Mouse (Mus musculus): ENCODE data around the gene Gprc5b.

The Gprc5b gene

GRCm38 (mm10) chr7:118990282-118990681 is 4.7 kb downstream of the Gprc5b start:
- DNase-seq (ENCODE audit: low read depth in 2 of 2, low spot score in 2 of 2) = no peak

GRCm38 (mm10) chr7:118989275-118989856 is 5.6 kb downstream of the Gprc5b start:
- DNase-seq (ENCODE audit: low read depth in 2 of 2, low spot score in 2 of 2) = no peak

DNA sequence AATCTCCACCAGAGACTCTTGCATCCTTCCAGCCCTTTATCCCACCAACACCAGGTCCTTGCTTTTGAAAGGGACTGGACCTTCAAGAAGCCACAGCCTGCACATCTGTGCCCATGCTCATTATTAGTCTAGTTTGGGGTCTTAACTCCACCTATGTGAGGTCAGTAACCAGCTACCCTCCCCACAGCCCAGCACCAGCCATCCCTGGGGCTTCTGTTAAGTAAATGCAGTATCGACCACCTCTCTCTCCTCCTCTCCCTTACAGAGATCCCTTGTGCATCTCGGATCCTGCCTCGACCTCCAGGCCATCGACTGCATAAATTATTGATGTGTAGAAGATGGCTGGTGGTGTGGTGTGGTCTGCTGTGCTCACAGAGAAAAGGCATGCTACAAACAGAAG is 8.6 kb downstream of the Gprc5b start:
- no peak for DNase-seq (ENCODE audit: low read depth in 2 of 2, low spot score in 2 of 2)

- no peak for DNase-seq (ENCODE audit: low read depth in 2 of 2, low spot score in 2 of 2)
These were observed 9.2 kb downstream of the Gprc5b start for GRCm38 (mm10) chr7:118985786-118986185.

GRCm38 (mm10) chr7:118983961-118984360 is 11.1 kb downstream of the Gprc5b start:
- DNase-seq (ENCODE audit: low read depth in 2 of 2, low spot score in 2 of 2) = no peak

DNA sequence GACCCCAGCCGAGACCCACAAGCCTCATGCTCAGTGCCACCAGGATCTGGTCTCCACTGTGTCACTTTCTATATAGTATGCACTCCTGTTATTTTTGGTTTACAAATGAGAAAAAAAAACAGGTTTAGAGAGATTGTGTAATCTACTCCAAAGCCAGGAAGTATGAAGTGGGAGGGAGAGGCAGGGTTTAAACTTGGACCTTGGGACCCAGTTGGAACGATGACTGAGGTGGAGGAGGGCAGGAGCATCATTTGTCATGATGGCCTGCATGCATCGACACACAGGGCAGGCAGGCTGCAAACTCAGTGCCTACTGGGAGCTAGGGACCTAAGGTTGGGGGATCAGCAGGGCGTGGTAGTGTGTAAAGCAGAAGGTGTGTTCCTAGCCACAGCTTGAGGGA is 12.4 kb downstream of the Gprc5b start:
- DNase-seq (ENCODE audit: low read depth in 2 of 2, low spot score in 2 of 2) = no peak

DNA sequence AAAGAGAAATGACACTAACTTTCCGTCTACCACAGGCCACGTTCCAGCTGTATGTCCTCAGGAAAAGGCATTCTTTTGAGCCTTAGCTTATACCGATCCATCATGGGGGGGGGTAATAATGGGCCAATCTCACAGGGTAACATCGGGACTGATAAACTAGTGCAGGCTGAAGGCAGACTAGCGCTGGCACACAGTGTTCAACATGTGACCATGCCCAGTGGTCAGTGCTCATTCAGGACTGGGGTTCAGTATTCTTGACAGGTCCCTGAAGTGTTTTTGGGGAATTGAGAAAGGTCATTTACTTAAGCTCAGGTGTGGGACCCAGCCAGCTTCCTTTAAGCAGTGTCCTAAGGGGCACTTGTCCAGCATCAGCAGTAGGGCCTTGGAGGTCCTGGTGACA is 13.2 kb downstream of the Gprc5b start:
- DNase-seq (ENCODE audit: low read depth in 2 of 2, low spot score in 2 of 2) = no peak

DNA sequence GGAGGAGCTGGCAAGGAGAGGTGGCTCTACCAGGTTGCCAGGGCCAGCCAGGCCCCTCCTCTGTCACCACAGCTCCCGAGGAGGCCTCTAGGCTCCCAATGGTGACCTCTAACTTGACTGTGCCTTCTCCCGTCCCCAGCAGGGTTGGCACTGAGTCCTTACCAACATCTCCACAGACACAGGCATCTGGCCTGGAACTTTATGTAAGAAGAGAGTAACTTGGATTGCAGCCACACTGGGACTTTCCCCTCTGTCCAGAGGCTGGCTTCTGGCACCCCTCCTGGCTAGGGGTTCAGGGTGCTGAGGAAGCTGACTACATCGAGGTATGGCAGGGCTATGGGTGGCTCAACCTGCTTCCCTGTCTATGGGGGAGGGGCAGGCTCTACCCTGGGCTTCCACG is 13.7 kb downstream of the Gprc5b start:
- no peak for DNase-seq (ENCODE audit: low read depth in 2 of 2, low spot score in 2 of 2)

- DNase-seq (ENCODE audit: low read depth in 2 of 2, low spot score in 2 of 2) = no peak
These were observed 15.3 kb downstream of the Gprc5b start for GRCm38 (mm10) chr7:118979708-118980107.

- DNase-seq (ENCODE audit: low read depth in 2 of 2, low spot score in 2 of 2) = no peak
These were observed 15.9 kb downstream of the Gprc5b start for GRCm38 (mm10) chr7:118979121-118979520.

- no peak for DNase-seq (ENCODE audit: low read depth in 2 of 2, low spot score in 2 of 2)
These were observed 17.9 kb downstream of the Gprc5b start for GRCm38 (mm10) chr7:118977167-118977543.

- DNase-seq (ENCODE audit: low read depth in 2 of 2, low spot score in 2 of 2) = peak in 1 of 2 experiments; percentile 21
These were observed 18.4 kb downstream of the Gprc5b start for GRCm38 (mm10) chr7:118976414-118977166.

- DNase-seq (ENCODE audit: low read depth in 2 of 2, low spot score in 2 of 2) = no peak
These were observed 19.2 kb downstream of the Gprc5b start for GRCm38 (mm10) chr7:118975837-118976236.

DNA sequence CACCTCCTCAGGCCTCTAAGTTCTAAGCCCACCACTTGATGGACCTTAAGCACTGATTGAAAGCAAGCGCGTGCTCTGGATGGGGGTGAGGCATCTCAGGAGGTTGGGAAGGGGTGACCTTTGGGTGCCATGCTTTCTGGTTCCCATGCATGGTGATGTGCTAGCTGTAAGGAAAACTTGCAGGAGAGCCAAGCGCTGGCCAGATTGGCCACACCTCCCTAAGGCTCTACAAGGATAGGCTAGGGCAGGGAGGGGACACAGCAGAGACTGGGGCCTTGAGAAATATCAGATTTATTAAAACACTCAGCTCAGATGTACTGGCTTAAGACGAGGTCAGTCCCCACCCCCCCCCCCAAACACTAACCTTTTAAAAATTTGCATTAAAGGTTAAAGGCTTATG is 21.6 kb downstream of the Gprc5b start:
- no peak for DNase-seq (ENCODE audit: low read depth in 2 of 2, low spot score in 2 of 2)

DNA sequence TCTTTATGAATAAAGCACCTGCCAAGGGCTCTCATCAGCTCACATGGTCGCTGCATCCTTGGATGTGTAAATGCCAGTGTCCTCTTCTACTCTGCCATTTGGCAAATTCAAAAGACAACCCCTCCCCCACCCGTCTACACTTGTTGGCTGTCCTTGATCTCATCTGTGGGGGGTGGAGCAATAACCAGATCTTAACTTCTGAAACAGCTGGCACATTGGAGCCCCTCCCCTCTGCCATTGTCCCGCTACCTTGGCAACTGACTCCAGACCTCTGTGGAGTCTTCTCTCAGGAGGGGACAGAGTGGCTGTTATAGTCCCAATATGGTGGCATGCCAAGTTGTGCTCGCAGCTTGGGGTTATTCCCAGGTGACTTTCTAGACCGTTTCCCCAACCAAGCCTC is 22.7 kb downstream of the Gprc5b start:
- DNase-seq (ENCODE audit: low read depth in 2 of 2, low spot score in 2 of 2) = no peak

DNA sequence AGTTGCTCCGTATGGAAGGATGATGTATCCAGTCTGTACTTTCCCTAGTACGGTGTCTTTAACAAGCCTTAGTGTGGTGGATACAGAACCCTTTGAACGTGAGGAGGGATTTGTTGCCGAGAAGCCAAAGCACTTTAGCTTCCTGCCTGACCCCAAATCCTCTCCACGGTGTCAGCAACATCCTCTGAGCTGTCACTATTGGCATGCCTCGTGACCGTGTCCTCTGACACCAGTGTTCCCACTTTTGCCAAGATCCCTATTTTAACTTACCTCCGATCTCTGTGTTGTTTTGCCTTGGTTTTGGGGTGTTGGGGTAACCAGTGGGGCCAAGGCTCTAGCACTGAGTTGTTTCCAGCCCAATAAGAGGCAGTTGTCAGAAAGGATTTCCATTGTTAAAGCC is 23.5 kb downstream of the Gprc5b start:
- no peak for DNase-seq (ENCODE audit: low read depth in 2 of 2, low spot score in 2 of 2)

DNA sequence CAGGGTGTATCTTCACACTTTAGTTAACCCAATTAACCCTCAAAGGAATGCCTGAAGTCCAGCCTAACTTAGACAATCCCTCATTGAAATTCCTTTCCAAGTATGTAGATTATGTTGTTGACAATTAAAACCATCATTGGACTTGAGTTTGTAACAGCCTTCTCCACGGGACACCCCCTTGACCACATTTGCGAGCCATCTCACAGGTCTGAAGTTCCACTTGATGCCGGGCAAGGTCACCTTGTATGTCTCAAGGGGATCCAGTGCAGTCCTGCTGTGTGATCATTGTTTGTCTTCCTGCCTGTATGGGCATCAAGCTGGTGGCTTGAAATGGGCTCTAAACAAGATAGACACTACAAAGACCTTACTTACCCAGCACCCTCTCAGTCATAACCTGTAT is 26.1 kb downstream of the Gprc5b start:
- DNase-seq (ENCODE audit: low read depth in 2 of 2, low spot score in 2 of 2) = no peak

DNA sequence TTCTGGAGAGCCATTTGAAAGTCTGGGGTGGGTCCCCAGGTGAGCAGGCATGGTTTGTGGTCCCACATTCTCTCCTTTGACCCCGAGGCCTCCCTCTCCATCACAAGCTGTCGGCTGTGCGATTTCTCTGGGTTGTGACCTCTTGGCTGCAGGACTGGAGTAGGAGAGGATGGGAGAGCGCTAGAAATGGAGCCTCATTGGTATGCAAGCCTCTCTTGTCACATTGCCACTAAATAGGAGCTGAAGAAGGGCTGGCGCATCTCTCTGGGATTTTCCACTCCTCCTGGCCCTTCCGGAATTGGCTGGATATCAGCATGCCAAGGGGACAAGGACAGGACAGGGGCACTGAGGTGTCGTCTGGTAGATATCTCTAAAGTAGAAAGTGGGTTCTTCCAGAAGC is 29.8 kb downstream of the Gprc5b start:
- DNase-seq (ENCODE audit: low read depth in 2 of 2, low spot score in 2 of 2) = no peak

DNA sequence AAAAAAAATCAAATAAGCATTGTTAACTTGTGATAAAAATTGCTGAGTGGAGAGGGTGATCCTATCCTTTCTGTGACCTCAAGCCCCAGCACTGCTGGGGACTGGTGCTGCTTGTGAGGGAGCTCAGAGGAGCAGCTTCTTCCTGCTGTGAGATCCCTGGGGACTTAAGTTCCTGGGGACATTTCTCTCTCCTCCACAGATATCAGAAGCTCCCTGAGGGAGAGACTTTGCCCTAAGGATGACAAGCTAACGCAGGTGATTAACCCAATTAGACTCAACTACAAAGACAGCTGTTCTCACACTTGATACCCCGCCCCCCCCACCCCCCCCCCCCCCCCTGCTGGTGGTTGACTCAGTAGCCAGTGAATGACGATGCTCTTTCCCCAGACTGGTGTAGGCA is 30.2 kb downstream of the Gprc5b start:
- no peak for DNase-seq (ENCODE audit: low read depth in 2 of 2, low spot score in 2 of 2)

DNA sequence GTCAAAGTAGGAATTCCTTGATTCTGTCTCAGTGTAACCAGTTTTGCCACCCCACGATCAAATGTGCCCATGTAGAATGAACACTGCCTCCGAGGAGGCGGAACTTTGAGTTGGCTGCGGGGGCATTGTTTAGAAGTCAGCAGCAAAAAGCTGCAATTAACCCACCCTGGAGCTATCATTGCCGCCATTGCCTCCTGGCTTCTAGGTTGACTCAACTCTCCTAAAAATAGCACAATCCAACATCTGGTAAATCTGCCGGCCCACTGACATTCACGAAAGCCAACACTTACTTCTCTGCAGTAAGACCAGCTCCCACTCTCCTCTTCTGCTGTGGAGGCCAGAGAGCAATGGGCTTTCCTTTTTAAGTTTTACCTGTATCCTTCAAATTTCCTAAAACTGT is 35.8 kb downstream of the Gprc5b start:
- DNase-seq (ENCODE audit: low read depth in 2 of 2, low spot score in 2 of 2) = no peak

DNA sequence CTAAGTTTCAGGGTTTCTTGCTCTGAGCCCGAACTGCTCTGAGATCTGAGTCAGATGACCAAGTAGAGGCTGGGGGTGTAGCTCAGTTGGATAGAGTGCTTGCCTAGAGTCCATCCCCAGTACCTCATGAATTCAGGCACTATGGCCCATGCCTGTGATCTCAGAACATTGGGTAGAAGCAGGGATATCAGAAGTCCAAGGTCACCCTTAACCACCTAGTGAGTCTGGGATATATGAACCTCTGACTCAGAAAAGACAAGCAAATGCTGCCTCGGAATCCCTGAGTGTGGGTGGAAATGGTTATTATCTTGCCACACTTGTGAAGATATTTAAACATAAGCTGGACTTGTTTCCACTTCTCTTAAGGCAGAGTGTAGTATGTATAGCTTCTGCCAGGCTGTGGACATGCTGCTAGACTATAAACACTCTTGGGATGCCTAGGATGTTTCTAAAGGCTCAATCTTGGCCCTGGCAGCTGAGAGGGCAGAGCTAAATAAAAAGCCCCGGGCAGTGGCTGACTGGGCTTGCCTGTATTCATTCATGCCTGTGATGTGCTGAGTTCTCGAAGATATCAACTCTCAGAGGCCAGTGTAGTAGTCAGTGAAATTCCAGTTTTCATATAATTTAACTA is 38.3 kb downstream of the Gprc5b start:
- no peak for DNase-seq (ENCODE audit: low read depth in 2 of 2, low spot score in 2 of 2)

DNA sequence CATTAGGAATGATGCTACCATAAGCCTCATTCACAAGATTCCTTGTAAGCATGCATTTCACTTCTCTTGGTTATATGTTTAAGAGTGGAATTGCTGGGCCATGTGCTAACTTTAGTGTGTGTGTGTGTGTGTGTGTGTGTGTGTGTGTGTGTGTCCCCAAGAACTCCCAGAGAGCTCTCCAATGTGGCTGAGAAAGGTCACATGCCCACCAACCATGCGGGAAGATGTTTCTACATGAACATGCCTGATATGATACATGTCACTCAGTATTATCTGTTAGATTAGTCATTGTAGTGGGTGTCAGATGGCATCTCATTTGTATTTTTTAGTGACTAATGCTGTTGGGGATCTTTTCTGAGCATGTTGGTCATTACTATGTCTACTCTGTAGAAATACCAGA is 40.0 kb downstream of the Gprc5b start:
- DNase-seq (ENCODE audit: low read depth in 2 of 2, low spot score in 2 of 2) = no peak

All from CD8-positive naive resting alpha-beta T cell, adult 2 months (primary cell).